Mouse (Mus musculus) C2C12 (cell line): ENCODE results near the gene Loxl3. TPM values are rescaled to one million over a fixed set of nuclear protein-coding genes. Genes with fewer than 3 reads are reported as not detected.

ENCODE experiments used
- H3K27me3 ChIP-seq: one replicate; pipeline ENCODE4 v1.6.1; 2011; ENCODE audit not compliant: control insufficient read depth, insufficient read depth, insufficient read length
- H3K36me3 ChIP-seq: one replicate; pipeline ENCODE4 v1.6.1; 2011; ENCODE audit not compliant: control insufficient read depth, insufficient read depth
- H3K4me3 ChIP-seq: one replicate; pipeline ENCODE4 v1.5.1; 2011; ENCODE audit warnings: mild to moderate bottlenecking, control low read depth; ENCODE audit not compliant: poor library complexity, insufficient read depth, severe bottlenecking
- H3K79me2 ChIP-seq: one replicate; pipeline ENCODE4 v1.6.1; 2011; ENCODE audit not compliant: control insufficient read depth, insufficient read depth
- H3K79me3 ChIP-seq: one replicate; pipeline ENCODE4 v1.6.1; 2011; ENCODE audit warnings: low read depth, control low read depth
- H3ac ChIP-seq: one replicate; pipeline ENCODE3; 2011; ENCODE audit warnings: low read depth; ENCODE audit not compliant: control insufficient read depth, insufficient read length
- CEBPB ChIP-seq: IDR thresholded peaks from one replicate; pipeline ENCODE4 v1.6.1; 2011; ENCODE audit warnings: low read depth, mild to moderate bottlenecking, control low read depth, moderate library complexity
- CTCF ChIP-seq: IDR thresholded peaks from one replicate; pipeline ENCODE4 v1.5.1; 2011; ENCODE audit not compliant: control insufficient read depth, insufficient read depth, insufficient read length
- FOSL1 ChIP-seq: IDR thresholded peaks from one replicate; pipeline ENCODE4 v1.8.0; 2011; ENCODE audit warnings: mild to moderate bottlenecking, low read length; ENCODE audit not compliant: poor library complexity, insufficient read depth, severe bottlenecking
- MAX ChIP-seq: IDR thresholded peaks from one replicate; pipeline ENCODE4 v1.6.1; 2011; ENCODE audit warnings: mild to moderate bottlenecking, control low read depth
- MYOD1 ChIP-seq: IDR thresholded peaks from one replicate; pipeline ENCODE4 v1.6.1; 2011; ENCODE audit warnings: low read depth; ENCODE audit not compliant: control insufficient read depth, insufficient read length
- MYOG ChIP-seq: IDR thresholded peaks from one replicate; pipeline ENCODE4 v1.6.1; 2011; ENCODE audit not compliant: control insufficient read depth, insufficient read length; ENCODE audit errors: extremely low read depth
- USF1 ChIP-seq: IDR thresholded peaks from one replicate; pipeline ENCODE4 v1.6.1; 2011; ENCODE audit warnings: low read depth, mild to moderate bottlenecking, control low read depth, moderate library complexity
- polyA plus RNA-seq: library from polyadenylated mRNA; unstranded; fragments of >200 nt; fragmentation: generic; extraction: Trizol; gene quantifications from one replicate; pipeline ENCODE4 v1.2.1, GENCODE M21; 2012; ENCODE audit warnings: missing spikeins

The Loxl3 gene
- polyA plus RNA-seq, 1 experiment: 23.0 TPM

DNA sequence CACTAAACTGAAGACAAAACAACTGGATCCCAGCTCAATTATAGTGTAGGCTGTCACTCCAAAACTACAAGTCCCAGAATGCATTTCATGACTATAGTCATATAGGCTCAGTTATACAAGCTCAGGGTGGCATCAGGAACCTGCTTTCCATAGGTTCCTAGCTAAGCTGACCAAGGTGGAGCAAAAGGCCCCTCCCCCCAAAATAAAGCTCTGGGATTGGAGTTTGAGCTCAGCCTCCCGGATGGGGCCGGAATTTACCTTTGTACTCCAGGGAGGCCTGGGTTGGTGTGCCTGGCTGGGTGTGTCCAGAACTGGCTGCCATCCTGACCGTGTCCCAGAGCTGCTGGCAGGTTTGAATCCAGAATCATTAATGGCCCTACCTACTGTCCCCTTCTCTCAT is 23.8 kb downstream of the Loxl3 start, which contains the start of gene Dqx1:
Gene Dqx1 (plus strand): TSS at position 55 of the 400 bp plus-strand sequence.
- peaks cover 31% of the 10 kb centered on the region for H3K79me3 ChIP-seq
- no peak within 1 kb of the TSS for H3ac ChIP-seq
- no peak within 1 kb of the TSS for H3K4me3 ChIP-seq
- no peak for TF ChIP-seq USF1
- peaks cover 41% of the 10 kb centered on the region for H3K79me2 ChIP-seq
- peaks cover 5% of the 10 kb centered on the region for H3K27me3 ChIP-seq
- peaks cover 29% of the 10 kb centered on the region for H3K36me3 ChIP-seq

DNA sequence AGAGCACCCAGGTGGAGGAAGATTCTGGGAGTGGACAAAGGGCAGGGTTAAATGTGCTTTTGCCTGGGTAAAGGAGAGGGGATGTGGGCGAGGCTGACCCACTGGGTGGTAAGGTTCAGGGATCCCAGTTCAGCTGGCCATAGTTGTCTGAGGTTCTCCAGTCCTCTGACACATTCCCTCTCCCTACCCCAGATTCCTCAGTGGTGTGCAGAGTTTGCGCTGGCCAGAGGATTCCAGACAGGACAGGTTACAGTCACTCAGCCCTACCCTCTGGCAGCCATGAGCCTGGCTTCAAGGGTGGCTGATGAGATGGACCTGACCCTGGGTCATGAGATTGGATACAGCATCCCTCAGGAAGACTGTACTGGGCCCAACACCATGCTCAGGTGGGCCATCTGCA is 24.8 kb downstream of the Loxl3 start:
- no peak overlapping the region for H3ac ChIP-seq
- no peak for TF ChIP-seq CEBPB
- TF ChIP-seq FOSL1: no peak
- no peak for TF ChIP-seq MYOG
- TF ChIP-seq CTCF: no peak
- TF ChIP-seq MAX: no peak
- TF ChIP-seq MYOD1: no peak
- no peak for TF ChIP-seq USF1
- H3K79me2 ChIP-seq: peaks cover 31% of the 10 kb centered on the region

DNA sequence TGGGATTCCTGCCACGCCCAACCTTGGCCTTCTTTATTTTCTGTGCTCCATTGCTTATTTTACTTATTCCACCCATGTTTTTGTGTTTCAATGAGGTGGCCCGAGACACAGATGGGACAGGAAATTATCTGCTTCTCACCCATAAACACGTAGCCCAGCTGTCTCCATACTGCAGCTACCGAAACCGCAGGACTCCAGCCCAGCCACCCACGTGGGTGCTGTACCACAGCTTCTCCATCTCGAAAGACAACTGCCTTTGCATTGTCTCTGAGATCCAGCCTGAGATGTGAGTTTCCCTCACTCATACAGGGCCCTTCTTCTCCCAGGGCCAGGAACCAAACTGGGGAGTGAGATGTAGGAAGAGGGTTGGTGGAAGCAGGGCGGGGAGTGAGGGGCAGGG is 32.0 kb downstream of the Loxl3 start:
- Histone ChIP-seq H3K79me2 (no peaks in the 10 kb centered on the region), H3ac (no peak overlapping the region), H3K27me3 (peaks cover 72% of the 10 kb centered on the region), H3K36me3 (no peaks in the 10 kb centered on the region), H3K4me3 (no peak overlapping the region), H3K79me3 (no peaks in the 10 kb centered on the region)
- TF ChIP-seq USF1: no peak
- no peak for TF ChIP-seq FOSL1

More for the DNA sequence above, 24.8 kb downstream of the Loxl3 start:
- H3K79me3 ChIP-seq: peaks cover 23% of the 10 kb centered on the region
- peaks cover 29% of the 10 kb centered on the region for H3K36me3 ChIP-seq
- H3K27me3 ChIP-seq: peaks cover 14% of the 10 kb centered on the region
- no peak overlapping the region for H3K4me3 ChIP-seq

DNA sequence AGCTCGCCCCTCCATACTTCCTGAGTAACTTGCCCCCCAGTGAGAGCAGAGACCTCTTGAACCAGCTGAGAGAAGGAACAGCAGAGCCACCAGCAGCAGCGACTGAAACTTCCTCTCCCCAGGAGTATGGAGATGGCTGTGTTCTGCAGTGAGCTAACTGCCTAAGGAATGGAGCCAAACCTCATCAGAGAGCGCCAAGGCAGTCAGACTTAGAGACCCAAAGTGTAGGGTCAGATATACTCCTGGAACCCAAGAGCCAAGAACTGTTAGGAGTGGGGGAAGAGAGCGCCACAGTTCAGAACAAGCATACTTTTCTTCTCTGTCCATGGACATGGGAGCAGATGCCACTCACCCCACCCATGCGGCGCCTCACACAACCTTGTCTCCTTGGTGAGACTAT is 32.5 kb downstream of the Loxl3 start:
- Histone ChIP-seq H3ac (no peak overlapping the region), H3K36me3 (no peaks in the 10 kb centered on the region), H3K79me2 (no peaks in the 10 kb centered on the region), H3K27me3 (peaks cover 76% of the 10 kb centered on the region), H3K4me3 (no peak overlapping the region), H3K79me3 (no peaks in the 10 kb centered on the region)
- TF ChIP-seq CTCF (no peak), MAX (no peak)

DNA sequence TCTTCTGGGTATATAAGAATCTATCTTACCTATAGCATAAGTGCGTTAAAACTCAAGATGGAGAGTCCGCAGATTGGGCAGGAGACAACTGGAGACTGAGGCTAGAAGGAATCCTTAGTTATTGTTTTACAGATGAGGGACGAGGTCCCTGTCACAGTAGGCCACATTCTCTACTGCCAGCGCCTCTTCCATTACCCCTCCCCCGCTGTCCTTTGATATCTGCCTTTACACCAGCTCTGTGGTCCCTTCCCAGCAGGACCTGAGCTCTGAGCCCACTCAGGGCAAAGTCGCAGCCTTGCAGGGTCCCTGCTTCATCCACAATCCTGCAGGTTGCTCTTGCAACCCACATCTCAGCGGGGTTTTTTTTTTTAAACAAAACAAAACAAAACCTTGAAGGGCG is 34.2 kb downstream of the Loxl3 start:
- Histone ChIP-seq H3K79me3 (no peaks in the 10 kb centered on the region), H3ac (no peak overlapping the region), H3K79me2 (no peaks in the 10 kb centered on the region), H3K27me3 (peaks cover 82% of the 10 kb centered on the region), H3K36me3 (no peaks in the 10 kb centered on the region), H3K4me3 (no peak overlapping the region)
- TF ChIP-seq MAX: no peak
- TF ChIP-seq USF1: no peak
- TF ChIP-seq MYOG: no peak
- no peak for TF ChIP-seq FOSL1
- no peak for TF ChIP-seq MYOD1
- no peak for TF ChIP-seq CTCF
- TF ChIP-seq CEBPB: no peak

DNA sequence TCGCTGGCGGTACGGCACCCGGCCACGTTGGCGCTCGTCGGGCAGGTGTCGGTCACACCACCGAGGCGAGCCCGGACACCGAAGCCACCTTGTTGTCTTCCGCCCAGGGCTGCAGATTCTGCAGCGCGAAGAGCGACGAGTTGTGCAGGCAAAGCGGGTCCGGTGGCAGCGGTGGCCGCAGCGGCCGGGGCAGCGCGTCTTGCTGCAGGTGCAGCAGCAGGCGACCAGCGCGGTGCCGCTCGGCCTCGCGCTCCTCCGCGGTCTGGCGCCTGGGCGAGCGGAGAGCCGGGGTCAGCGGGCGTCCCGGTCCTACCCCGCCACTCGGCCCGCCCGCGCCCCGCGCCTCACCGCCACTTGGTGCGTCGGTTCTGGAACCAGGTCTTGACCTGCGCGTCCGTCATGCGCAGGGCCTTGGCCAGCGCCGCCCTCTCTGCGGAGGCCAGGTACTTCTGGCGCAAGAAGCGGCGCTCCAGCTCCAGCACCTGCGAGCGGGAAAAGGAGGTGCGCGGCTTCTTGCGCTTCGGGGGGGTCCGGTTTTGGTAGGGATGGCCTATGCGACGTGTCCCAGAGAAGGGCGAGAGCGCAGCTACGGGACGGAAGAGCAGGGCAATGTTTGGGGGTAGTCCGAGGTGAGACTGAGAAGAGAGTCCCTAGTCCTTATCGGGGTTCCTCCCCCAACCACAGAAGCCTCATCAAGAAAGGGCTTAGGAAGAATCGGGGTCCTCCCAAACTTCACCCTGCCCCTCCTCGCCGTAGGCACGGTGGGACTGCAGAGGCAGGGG is 34.9 kb downstream of the Loxl3 start:
- TF ChIP-seq USF1: no peak
- no peak for TF ChIP-seq MAX
- TF ChIP-seq CTCF: no peak
- no peak for TF ChIP-seq MYOD1
- TF ChIP-seq CEBPB: no peak
- TF ChIP-seq FOSL1: no peak
- no peak for TF ChIP-seq MYOG

More for the DNA sequence above, 34.9 kb downstream of the Loxl3 start:
- no peaks in the 10 kb centered on the region for H3K36me3 ChIP-seq
- H3K79me3 ChIP-seq: no peaks in the 10 kb centered on the region
- H3K79me2 ChIP-seq: no peaks in the 10 kb centered on the region
- peak overlapping the region; percentile 18 for H3ac ChIP-seq
- peaks cover 75% of the 10 kb centered on the region for H3K27me3 ChIP-seq
- H3K4me3 ChIP-seq: no peak overlapping the region
